Mouse (Mus musculus): ENCODE data around the gene Spem2.

GRCm38 (mm10) chr11:69837952-69838713, 19.9 kb upstream of the Spem2 start, which contains the start of gene Tmem256:
- TF ChIP-seq GABPA (IDR thresholded peaks at IDR 0.05; ENCODE audit: insufficient replicate concordance, low read depth, low read length) (peak; percentile 92), CTCF (conservative IDR thresholded peaks at IDR 0.05 in 1 of 2, IDR thresholded peaks at IDR 0.05 in 1 of 2; ENCODE audit: low read depth in 2 of 2, low read length in 2 of 2) (no peak), POLR2A (IDR thresholded peaks at IDR 0.05; ENCODE audit: low read depth, low read length) (peak; percentile 89), HCFC1 (IDR thresholded peaks at IDR 0.05; ENCODE audit: low read depth, low read length) (peak; percentile 85), USF2 (conservative IDR thresholded peaks at IDR 0.05; ENCODE audit: low read depth, low read length) (no peak), UBTF (IDR thresholded peaks at IDR 0.05; ENCODE audit: low read depth, low read length) (peak; percentile 56; the same call in 1 of the 2 replicates), CHD2 (IDR thresholded peaks at IDR 0.05; ENCODE audit: low read length) (peak; percentile 93)

Data from CH12.LX (cell line).